Mouse (Mus musculus): ENCODE results near the gene Zyg11b.
A peak's percentile ranks its signal among the peaks of the same experiment; 100 is the strongest.

DNA sequence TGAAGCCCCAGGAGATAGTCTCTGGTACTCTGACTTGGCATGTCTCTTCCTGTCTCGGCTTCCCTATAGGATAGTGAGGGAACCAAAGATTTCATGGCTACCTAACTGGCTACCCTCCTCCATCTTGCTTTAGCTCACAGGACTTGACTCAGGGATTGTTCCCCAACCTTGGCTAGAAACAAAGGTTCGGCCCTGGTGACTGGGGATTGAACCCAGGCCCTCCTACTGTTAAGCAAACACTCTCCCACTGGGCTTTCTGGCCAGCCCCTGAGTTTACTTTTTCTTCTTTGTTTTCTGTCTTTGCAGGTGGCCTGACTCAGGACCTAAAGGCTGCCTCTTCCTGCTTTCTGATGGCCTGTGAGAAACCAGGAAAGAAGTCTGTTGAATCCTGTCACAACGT is 36.9 kb upstream of the Zyg11b start:
- no peak for TF ChIP-seq CTCF (conservative IDR thresholded peaks at IDR 0.05; ENCODE audit: low read length)
- no peak for TF ChIP-seq POU5F1 (IDR thresholded peaks at IDR 0.05; ENCODE audit: borderline replicate concordance, low read length)
- 0 out of 2 replicates have a peak, but pooled peaks have one; percentile 15 for TF ChIP-seq NANOG (IDR thresholded peaks at IDR 0.05; ENCODE audit: borderline replicate concordance, low read length)

Measured in E14TG2a.4 (cell line).